Mouse (Mus musculus): ENCODE measurements around the gene Susd3.

- TF ChIP-seq CTCF (IDR thresholded peaks at IDR 0.05; ENCODE audit: control insufficient read depth, insufficient read depth, low read length), result no peak
- TF ChIP-seq POLR2A (IDR thresholded peaks at IDR 0.05; ENCODE audit: borderline replicate concordance, control insufficient read depth, low read depth, low read length), result no peak
Measured at GRCm38 (mm10) chr13:49186798-49187287, 61.7 kb downstream of the Susd3 start.
